Mouse (Mus musculus) left cerebral cortex, adult 18-20 months (tissue): ENCODE data around the gene Ephx4. TPM values are rescaled to one million over a fixed set of nuclear protein-coding genes. Genes with fewer than 3 reads are reported as not detected.
"Not testable (repeated sequence)": the region's sequence is repeated elsewhere in the genome, so short reads cannot be mapped to it uniquely, and the experiment has no call there.

Experiments
- DNase-seq, 2 experiments: peaks; one replicate each; pipeline ENCODE4 v3.0.0; 2021 to 2022; ENCODE audit warnings: low spot score in 2 of 2, mixed read lengths in 1 of 2
- long read RNA-seq, 2 experiments: library from polyadenylated mRNA; stranded (forward); transcript quantifications; one replicate each; pipeline ENCODE4 v2.0.0; 2021
- total RNA-seq, 2 experiments: library from RNA; stranded (reverse); gene quantifications; 2 replicates each; pipeline ENCODE4 v1.2.3; 2021

The Ephx4 gene
- 10 to 100 TPM; 81.1 to 96.0 TPM for total RNA-seq
- long read RNA-seq, experiment 1, transcript Ephx4-201 (7 exons, 1,279 nt), result major isoform, 90 of 112 reads
- long read RNA-seq, experiment 1, partial matches to known transcripts, result 3 of 112 reads
- long read RNA-seq, experiment 1, other reads (novel, unspliced or antisense), result 19 of 112 reads
- long read RNA-seq, experiment 2, transcript Ephx4-201 (7 exons, 1,279 nt), result major isoform, 82 of 96 reads
- long read RNA-seq, experiment 2, partial matches to known transcripts, result 2 of 96 reads
- long read RNA-seq, experiment 2, other reads (novel, unspliced or antisense), result 12 of 96 reads

GRCm38 (mm10) chr5:107402436-107402835 lies at the start of gene Ephx4:
Gene Ephx4 (plus strand): TSS chr5:107402736.
- DNase-seq, result no peak

- DNase-seq, result no peak
Measured at GRCm38 (mm10) chr5:107353981-107354380, 48.6 kb upstream of the Ephx4 start.

DNA sequence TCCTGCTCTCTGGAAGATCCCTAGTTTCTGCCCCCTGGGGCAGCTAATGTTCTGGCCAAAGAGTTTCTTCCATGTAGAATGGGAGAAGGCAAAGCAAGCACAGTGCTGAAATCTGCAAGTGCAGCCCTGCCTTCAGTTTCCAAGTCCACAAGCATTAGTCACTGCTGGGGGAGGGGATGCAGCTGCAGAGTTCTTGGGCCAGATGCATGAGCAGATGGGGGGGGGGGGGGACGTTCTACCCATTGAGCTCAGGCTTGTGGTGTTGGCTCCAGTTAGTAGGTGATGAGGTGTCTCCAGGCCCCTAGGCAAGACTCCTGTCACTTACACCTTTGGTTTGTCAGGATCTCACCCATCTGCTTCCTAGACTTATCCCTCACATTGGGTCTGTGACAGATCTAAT lies 46.7 kb upstream of the Ephx4 start:
- DNase-seq, result no peak

DNA sequence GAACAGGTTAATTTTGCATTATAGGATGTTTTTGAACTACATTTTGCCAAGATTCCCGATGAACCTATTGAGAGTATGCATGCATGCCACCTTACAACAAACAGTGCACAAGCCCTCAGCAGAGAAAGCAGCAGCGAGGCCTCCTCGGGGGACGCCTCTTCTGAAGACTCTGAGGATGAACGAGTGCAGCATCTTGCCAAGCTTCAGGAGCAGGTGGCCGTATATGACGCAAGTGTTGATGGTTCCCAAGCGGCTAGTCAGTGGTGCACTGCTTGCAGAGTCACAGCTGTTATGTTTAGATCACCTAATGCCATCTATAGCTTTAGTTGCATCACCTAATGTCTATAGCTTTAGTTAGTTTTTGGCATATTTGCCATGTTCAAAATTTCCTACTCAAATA lies 44.8 kb upstream of the Ephx4 start:
- no peak for DNase-seq

DNA sequence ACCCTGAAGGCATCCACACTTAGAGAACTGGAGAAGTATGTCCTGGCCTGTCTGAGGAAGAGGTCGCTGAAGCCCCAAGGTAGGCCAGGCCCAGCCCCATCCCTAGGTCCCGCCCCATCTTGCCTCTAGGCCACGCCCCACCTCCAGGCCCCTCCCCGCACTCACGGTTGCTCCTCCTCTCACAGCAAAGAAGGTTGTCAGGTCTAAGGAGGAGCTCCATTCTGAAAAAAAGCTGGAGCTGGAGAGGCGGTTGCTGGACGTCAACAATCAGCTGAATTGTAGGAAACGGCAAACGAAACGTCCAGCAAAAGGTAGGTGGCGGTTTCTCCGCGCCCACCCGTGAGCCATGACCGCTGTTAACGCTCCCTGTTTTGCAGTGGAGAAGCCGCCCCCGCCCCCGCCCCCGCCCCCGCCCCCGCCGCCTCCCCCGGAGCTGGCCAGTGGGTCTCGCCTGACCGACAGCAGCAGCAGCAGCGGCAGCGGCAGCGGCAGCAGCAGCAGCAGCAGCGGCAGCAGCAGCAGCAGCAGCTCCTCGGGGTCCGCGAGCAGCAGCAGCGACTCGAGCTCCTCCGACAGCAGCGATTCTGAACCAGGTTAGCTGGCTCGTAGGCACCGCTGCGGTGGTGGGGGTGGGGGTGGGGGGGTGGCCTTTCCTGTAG lies 43.0 kb upstream of the Ephx4 start:
- DNase-seq, result peak; percentile 85 to 89

DNA sequence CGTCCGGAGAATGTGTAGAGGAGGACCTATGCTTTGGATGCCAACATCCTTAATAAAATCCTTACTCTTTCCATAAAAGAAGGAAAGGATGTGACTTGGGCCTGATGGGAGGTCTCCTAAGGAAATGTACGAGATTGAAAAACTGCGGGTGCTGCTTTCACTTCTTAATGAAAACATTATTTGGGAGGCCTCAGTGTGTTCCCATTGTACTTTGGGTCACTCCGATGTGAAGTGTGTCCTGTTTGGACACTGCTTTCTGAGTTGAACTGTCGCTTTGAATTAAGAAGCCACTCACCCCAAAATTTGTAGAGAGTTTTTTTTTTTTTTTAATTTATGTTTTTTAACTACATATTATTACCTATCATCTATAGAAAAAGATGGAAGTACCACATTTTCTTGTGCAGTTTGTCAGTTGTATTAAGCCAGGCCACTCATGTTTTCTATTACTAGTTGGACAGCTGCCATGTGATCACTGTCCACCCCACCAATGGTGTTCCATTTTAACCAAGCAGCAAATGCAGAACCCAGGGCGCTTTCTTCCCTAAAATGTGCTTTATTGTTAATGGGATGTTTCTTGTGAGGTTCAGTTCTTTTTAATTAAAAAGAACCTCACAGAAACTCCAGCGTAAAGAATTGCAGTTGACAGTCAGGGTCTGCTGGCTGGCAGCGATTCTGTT lies 42.3 kb upstream of the Ephx4 start:
- no peak for DNase-seq

DNA sequence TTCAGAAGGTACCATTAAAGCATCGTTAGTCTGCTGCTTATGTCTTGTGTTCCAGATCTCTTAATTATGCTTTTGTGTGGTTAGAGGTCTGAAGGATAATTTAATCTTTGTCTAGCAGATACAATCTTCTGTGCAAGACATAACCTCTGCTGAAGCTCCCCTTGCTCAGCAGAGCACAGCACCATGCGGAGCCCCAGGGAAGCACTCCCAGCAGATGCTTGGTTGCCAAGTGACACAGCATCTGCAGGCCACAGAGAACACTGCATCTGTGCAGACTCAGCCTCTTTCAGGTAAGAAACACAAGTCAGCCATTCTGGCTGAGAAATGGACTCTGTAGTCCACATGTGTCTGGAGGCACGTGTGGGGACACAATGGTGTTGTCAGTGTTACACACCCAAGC lies 32.5 kb upstream of the Ephx4 start:
- no peak for DNase-seq

DNA sequence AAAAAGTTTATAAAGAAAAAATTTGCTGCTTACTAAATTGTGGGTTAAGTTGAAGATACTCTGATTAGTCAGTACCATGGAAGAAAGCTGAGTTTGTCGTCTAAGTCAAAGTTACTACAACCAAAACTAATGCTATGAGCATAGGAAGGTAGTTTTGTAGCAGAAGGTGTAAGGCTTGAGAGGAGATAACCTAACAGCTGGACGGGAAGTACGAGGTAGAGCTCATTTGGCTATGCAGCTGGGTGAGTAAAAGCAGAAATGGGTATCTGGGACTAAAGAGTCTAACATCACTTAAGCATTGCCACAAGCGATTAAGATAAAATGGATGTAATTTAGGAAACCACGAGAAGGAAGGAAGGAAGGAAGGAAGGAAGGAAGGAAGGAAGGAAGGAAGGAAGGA lies 31.2 kb upstream of the Ephx4 start:
- no peak for DNase-seq

DNA sequence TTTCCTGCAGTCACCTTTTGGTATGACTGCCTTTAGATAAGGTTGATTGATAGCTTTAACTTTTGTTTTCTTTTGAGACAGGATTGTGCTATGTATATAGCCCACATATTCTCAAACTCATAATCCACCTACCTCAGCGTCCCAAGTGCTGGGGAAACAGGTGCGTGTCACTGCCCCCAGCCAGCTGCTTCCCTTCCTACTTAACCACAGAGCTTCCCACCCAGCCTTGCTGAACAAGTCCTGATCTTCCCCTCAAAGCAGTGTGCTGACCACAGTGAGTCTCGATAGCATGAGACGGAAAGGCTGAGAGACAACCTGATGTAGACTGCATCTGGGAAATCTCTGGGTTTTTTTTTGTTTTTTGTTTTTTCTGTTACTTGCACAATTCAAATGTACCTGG lies 29.3 kb upstream of the Ephx4 start:
- no peak for DNase-seq

- DNase-seq, result not testable (repeated sequence)
Measured at GRCm38 (mm10) chr5:107386448-107386847, 16.1 kb upstream of the Ephx4 start.

DNA sequence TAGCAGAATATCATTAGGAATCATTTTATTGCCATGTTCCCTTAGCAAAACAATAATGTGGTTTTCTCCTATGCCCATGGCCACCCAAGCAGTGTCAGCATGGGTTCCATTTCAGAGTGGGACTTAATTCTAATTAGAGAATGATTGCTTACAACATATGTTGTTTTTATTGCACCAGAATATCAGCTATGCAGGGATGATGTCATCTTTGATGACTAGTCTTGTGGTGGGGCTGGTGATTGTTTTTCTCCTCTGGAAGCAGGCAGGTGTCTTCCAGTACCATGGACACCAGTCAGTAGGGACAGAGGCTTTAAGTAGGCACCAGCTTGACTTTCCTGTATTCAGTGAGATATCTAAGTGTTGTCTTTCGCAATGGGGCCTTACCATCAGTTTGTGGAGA lies 14.7 kb upstream of the Ephx4 start:
- no peak for DNase-seq

DNA sequence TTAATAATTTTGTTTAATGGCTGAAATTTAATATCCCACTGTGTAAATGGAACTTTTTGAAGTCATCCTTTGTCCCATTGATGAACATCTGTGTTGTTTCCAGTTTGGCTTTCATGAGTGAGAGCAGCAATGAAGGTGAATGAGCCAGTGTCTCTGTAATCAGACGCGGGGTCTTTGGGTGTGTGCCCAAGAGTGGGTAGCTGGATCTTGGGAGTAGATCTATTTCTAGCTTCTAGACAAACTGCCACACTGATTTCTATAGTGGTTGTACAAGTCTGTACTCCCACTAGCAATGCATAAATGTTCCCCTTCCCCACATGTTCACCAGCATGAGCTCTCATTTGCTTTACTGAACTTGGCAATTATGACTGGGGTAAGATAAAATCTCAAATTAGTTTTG lies 13.2 kb upstream of the Ephx4 start:
- no peak for DNase-seq

DNA sequence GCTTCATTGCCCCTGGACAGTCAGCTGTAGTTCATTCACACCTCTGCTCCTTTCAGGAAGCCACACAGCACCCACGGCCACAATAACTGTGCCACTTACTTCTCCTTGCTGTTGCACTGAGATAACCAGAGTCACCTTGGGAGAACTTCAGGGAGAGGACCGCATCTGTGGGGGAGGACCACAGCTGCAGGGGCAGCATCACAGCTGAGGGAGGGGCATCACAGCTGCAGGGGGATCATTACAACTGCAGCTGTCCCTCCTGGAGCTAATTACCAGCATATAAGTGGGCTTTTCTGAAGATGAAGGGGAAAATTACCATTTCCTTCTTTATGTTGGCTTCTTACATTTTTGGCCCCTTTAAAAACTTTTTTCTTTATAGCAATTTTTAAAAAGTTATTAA lies 8.1 kb upstream of the Ephx4 start:
- no peak for DNase-seq

DNA sequence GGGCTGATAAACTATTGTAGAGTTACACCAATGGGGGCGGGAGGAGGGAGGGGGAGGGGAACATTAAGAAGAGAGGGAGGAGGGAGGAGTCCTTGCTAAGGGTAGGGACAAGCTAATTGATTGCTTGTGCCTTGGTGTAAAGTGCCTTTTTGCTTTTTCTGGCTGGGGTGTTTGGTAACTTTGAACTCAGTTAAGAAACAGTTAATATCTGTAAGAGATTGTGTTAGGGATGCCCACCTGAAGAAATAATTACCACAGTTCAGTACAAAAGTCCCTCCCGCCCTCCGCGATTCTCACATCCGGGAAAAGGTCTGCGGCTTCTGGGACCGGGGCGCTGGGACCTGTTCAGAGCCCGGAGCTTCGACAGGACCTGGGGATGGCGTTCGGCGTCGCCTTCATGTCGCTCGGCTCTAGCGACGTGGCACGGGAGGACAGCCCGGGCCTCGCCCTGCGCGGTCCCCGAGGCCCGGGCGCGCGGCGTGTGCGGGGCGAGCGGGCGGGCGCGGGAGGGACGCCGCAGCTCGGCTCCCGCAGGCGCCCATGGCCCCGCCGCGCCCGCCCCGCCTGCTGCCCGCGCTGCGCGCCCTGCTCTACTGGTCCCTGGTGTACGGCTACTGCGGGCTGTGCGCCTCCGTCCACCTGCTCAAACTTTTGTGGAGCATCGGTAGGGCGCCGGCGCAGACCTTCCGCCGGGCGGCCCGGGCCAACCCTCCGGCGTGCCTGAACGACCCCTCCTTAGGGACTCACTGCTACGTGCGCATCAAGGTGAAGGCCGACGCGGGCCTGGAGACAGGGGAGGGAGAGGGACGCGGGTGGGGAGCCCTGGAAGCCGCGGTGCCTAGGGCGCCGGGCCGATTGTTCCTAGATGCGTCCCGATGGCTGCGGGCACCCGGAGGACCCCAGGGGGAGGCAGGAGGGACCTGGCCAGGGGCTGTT lies 743 bp downstream of the Ephx4 start:
- peak; percentile 30 to 64 for DNase-seq

DNA sequence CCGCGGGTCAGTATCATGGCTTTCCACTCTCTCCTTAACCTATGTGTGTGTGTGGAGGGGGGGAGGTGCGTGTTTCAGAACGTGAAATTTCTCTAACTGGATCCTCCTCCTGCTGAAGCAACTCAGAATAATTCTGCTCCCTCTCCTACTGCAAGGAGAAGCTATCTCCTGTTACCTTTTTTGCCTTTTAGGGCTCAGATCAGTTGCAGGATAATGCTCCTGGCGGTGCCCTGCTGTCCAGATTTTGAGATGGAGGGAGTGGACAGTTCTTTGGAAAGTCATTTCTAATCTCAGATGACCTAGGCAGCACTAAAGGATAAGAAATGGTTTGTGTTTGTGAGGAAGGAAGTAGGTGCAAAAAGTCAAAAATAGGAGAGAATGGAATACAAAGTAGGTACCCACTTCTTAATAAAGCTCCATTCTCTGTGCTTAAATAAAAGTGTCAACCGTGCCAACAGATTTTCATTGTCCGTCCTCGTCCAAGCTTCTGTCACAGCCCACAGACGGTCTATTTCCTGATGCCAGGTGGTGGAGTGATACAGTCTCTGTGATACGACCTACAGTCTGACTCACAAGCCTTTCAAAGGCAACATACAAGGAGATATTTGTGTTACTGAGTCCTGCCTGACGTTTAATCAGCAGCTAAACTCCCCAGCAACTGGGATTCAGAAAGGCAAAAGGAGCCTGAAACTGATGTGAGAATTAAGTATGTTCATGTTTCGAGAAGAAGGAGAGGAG lies 1.6 kb downstream of the Ephx4 start:
- peak; percentile 65 to 71 for DNase-seq

DNA sequence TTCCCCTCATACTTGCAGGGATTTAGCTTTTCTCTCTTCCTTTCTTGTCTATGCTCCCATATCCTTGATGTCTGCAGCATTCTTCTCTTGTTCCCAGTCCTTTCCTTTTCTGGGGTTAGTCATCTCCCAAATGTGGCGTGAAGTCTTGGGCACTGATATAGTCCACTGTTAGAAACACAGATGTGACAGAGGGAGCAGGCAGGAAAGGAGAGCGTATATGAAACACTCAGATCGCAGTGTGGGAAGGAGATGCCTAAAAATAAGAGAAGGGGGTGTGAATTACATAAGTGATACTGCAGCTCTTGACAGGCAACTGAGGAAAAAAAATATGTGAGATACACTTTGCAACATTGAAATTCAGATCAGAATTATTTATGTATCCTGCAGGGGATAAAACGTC lies 2.8 kb downstream of the Ephx4 start:
- peak; percentile 54 to 67 for DNase-seq

GRCm38 (mm10) chr5:107410305-107410704 lies 7.8 kb downstream of the Ephx4 start:
- DNase-seq, result no peak

DNA sequence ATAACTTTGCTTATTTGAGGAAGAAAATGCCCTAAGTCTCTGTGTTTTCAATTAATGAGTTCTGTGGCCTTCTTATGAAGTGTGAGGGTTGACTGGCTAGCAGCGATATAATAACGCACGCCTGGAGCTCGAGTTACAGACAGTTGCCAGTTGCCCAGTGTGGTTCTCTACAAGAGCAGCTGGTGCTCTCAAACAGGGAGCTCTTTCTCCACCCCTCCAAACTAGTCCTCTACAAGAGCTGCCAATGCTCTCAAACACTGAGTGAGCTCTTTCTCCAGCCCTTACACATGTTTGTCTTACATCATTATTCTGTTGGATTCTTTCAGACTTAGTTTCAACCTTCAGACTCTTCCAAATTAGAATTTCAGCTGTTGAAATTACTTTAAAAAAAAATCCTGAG lies 8.8 kb downstream of the Ephx4 start:
- DNase-seq, result no peak

DNA sequence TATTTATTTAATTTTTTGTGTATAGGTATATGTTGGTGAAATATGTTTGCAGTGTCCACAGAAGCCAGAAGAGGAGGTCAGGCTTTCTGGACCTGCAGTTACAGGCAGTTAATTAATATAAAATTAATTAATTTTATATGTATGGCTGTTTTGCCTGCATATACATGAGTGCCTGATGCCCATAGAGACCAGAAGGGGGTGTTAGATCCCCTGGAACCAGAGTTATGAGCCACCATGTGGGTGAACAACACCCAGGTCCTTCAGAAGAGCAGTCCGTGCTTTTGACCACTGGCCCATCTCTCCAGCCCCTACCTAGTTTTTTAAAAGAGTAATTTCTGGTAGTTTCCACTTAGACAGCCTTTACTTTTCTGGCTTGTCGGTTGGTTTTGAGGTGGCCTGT lies 9.7 kb downstream of the Ephx4 start:
- DNase-seq, result no peak

- no peak for DNase-seq
Measured at GRCm38 (mm10) chr5:107415098-107415497, 12.6 kb downstream of the Ephx4 start.

- DNase-seq, result no peak
Measured at GRCm38 (mm10) chr5:107421676-107422075, 19.1 kb downstream of the Ephx4 start.
